8 mouse cellular contexts compared by ENCODE assay signal in genomic region chr17:23599605-23600063, GRCm38 (mm10). TPM values are rescaled to one million over a fixed set of nuclear protein-coding genes. Genes with fewer than 3 reads are reported as not detected.
DNase-seq lines count a peak whose midpoint lies in the region; ATAC-seq and TF ChIP-seq lines count a peak whose summit lies in the region.

No protein-coding gene starts in this region.

- H3K9me3 ChIP-seq in heart, embryonic 13.5 days, result no peaks in the 10 kb centered on the region
- H3K9me3 ChIP-seq in ES-Bruce4 (replicated peaks; ENCODE audit: control insufficient read depth, insufficient read depth, low read length, poor library complexity, severe bottlenecking), result no peaks in the 10 kb centered on the region
- no peaks in the 10 kb centered on the region for H3K9me3 ChIP-seq in forebrain, embryonic 13.5 days (replicated peaks)
- no peaks in the 10 kb centered on the region for H3K9me3 ChIP-seq in liver, postnatal 0 days (ENCODE audit: low read length)

- no peak for TF ChIP-seq CTCF in ES-Bruce4 (IDR thresholded peaks at IDR 0.05; ENCODE audit: low read depth, low read length)
- no peak for TF ChIP-seq CTCF in liver, postnatal 0 days (IDR thresholded peaks at IDR 0.05; ENCODE audit: low read depth)

- TF ChIP-seq EP300 in ES-Bruce4 (IDR thresholded peaks at IDR 0.05; ENCODE audit: insufficient read depth, low read depth, low read length), result no peak
- TF ChIP-seq EP300 in liver, postnatal 0 days (IDR thresholded peaks at IDR 0.05; ENCODE audit: low read depth), result no peak

- TF ChIP-seq POLR2A in ES-Bruce4 (IDR thresholded peaks at IDR 0.05; ENCODE audit: insufficient read depth, low read length), result no peak

- H3K27ac ChIP-seq in heart, embryonic 13.5 days (replicated peaks), result peak overlapping the region; percentile 93
- peak overlapping the region; percentile 98 for H3K27ac ChIP-seq in ES-Bruce4 (ENCODE audit: insufficient read depth, low read length)
- no peak overlapping the region for H3K27ac ChIP-seq in forebrain, embryonic 13.5 days
- peak overlapping the region; percentile 93 for H3K27ac ChIP-seq in liver, postnatal 0 days (ENCODE audit: low read depth)

- no peak for ATAC-seq in heart, embryonic 13.5 days (ENCODE audit: extremely low read depth, insufficient number of reproducible peaks, low FRiP score, low TSS enrichment)
- no peak for ATAC-seq in forebrain, embryonic 13.5 days
- peak; percentile 6; the same call in 1 of the 2 replicates for ATAC-seq in liver, postnatal 0 days
- ATAC-seq in monocyte, adult 5-6 weeks (replicated peaks; ENCODE audit: insufficient number of reproducible peaks, low FRiP score, low TSS enrichment, poor library complexity, severe bottlenecking), result no peak

- H3K36me3 ChIP-seq in heart, embryonic 13.5 days, result no peaks in the 10 kb centered on the region
- H3K36me3 ChIP-seq in ES-Bruce4 (ENCODE audit: control insufficient read depth, insufficient read depth, low read length, poor library complexity, severe bottlenecking), result no peaks in the 10 kb centered on the region
- no peaks in the 10 kb centered on the region for H3K36me3 ChIP-seq in forebrain, embryonic 13.5 days (ENCODE audit: poor library complexity, severe bottlenecking)
- no peaks in the 10 kb centered on the region for H3K36me3 ChIP-seq in liver, postnatal 0 days (replicated peaks; ENCODE audit: insufficient read depth, low read length)

- DNase-seq in heart, adult 9 months (ENCODE audit: low spot score in 2 of 2), result no peak
- no peak for DNase-seq in liver, postnatal 0 days
- DNase-seq in frontal cortex, postnatal 25 days (ENCODE audit: low spot score in 2 of 2), result no peak
- DNase-seq in adrenal gland, adult 2 months, result no peak

- H3K27me3 ChIP-seq in heart, embryonic 13.5 days (replicated peaks), result no peaks in the 10 kb centered on the region
- H3K27me3 ChIP-seq in ES-Bruce4 (ENCODE audit: control insufficient read depth, insufficient read depth, low read length, poor library complexity, severe bottlenecking), result no peaks in the 10 kb centered on the region
- no peaks in the 10 kb centered on the region for H3K27me3 ChIP-seq in forebrain, embryonic 13.5 days
- no peaks in the 10 kb centered on the region for H3K27me3 ChIP-seq in liver, postnatal 0 days (ENCODE audit: insufficient read depth, low read length)

- peaks cover 13% of the 10 kb centered on the region for H3K4me1 ChIP-seq in heart, embryonic 13.5 days
- H3K4me1 ChIP-seq in ES-Bruce4 (ENCODE audit: control insufficient read depth, insufficient read depth, low read length), result no peaks in the 10 kb centered on the region
- peaks cover 17% of the 10 kb centered on the region for H3K4me1 ChIP-seq in forebrain, embryonic 13.5 days
- H3K4me1 ChIP-seq in liver, postnatal 0 days (ENCODE audit: insufficient read depth), result peaks cover 3% of the 10 kb centered on the region; the same call in 1 of the 2 replicates

- 30% methylated on average over 7 of the region's 7 CpGs for WGBS in heart, embryonic 13.5 days
- WGBS in forebrain, embryonic 13.5 days, result 45% methylated on average over 7 of the region's 7 CpGs
- WGBS in liver, postnatal 0 days (ENCODE audit: insufficient replicate concordance), result 13% methylated on average over 7 of the region's 7 CpGs

- H3K9ac ChIP-seq in heart, embryonic 13.5 days, result peak overlapping the region; percentile 86
- peak overlapping the region; percentile 92 for H3K9ac ChIP-seq in ES-Bruce4 (ENCODE audit: low read depth, poor library complexity, severe bottlenecking)
- H3K9ac ChIP-seq in forebrain, embryonic 13.5 days, result peak overlapping the region; percentile 63
- peak overlapping the region; percentile 73 for H3K9ac ChIP-seq in liver, postnatal 0 days (replicated peaks)

- peak overlapping the region; percentile 88 for H3K4me2 ChIP-seq in heart, embryonic 13.5 days
- H3K4me2 ChIP-seq in forebrain, embryonic 13.5 days, result peak overlapping the region; percentile 68
- H3K4me2 ChIP-seq in liver, postnatal 0 days (ENCODE audit: low read depth, low read length), result peak overlapping the region; percentile 88

- H3K4me3 ChIP-seq in heart, embryonic 13.5 days, result peak overlapping the region; percentile 54
- H3K4me3 ChIP-seq in ES-Bruce4 (ENCODE audit: low read depth, low read length), result peak overlapping the region; percentile 61
- peak overlapping the region; percentile 41 for H3K4me3 ChIP-seq in forebrain, embryonic 13.5 days
- H3K4me3 ChIP-seq in liver, postnatal 0 days (ENCODE audit: low read depth, low read length), result peak overlapping the region; percentile 52

RNA-seq across cellular contexts. Expression of gene Zfp13, which starts 0.3 kb away (rescaled TPM):
- 9.2 and 9.3 TPM in 2 replicates for polyA plus RNA-seq in heart, embryonic 13.5 days (2015; fragmentation: Nextera tagmentation; extraction: Ambion mirVana)
- 25.1 and 27.7 TPM in 2 replicates for polyA plus RNA-seq in ES-Bruce4 (2011; ENCODE audit: insufficient read depth, insufficient read length, low read depth, missing spikeins)
- 21.2 and 26.8 TPM in 2 replicates for polyA plus RNA-seq in forebrain, embryonic 13.5 days (2015; fragmentation: Nextera tagmentation; extraction: Ambion mirVana)
- polyA plus RNA-seq in liver, postnatal 0 days (2015; fragmentation: Nextera tagmentation; extraction: Ambion mirVana), result 1.1 and 1.4 TPM in 2 replicates
- 10 to 100 TPM in 1 of 2 experiments, 1 to 10 TPM in 1; 6.6 to 12.4 TPM for total RNA-seq in adrenal gland, adult 2 months (2021)
- 25.1 and 25.4 TPM in 2 replicates for polyA plus RNA-seq in adrenal gland, adult 2 months (2012; rRNA removed)
- total RNA-seq in monocyte, adult 5-6 weeks (2017), result not detected in 3 replicates

RNA-seq across cellular contexts. Expression of gene Zscan10, which starts 1.0 kb away (rescaled TPM):
- polyA plus RNA-seq in heart, embryonic 13.5 days (2015; fragmentation: Nextera tagmentation; extraction: Ambion mirVana), result not detected in 2 replicates
- polyA plus RNA-seq in ES-Bruce4 (2011; ENCODE audit: insufficient read depth, insufficient read length, low read depth, missing spikeins), result 51.8 and 58.5 TPM in 2 replicates
- polyA plus RNA-seq in forebrain, embryonic 13.5 days (2015; fragmentation: Nextera tagmentation; extraction: Ambion mirVana), result 0.24 TPM in 1 of 2 replicates, not detected in the other
- not detected in 2 replicates for polyA plus RNA-seq in liver, postnatal 0 days (2015; fragmentation: Nextera tagmentation; extraction: Ambion mirVana)
- total RNA-seq in adrenal gland, adult 2 months (2021), result not detected
- polyA plus RNA-seq in adrenal gland, adult 2 months (2012; rRNA removed), result 0.04 TPM in 1 of 2 replicates, not detected in the other
- total RNA-seq in monocyte, adult 5-6 weeks (2017), result not detected in 3 replicates

RNA-seq across cellular contexts. Expression of gene Zfp213, which starts 35.6 kb away (rescaled TPM):
- polyA plus RNA-seq in heart, embryonic 13.5 days (2015; fragmentation: Nextera tagmentation; extraction: Ambion mirVana), result 12.7 and 13.3 TPM in 2 replicates
- polyA plus RNA-seq in ES-Bruce4 (2011; ENCODE audit: insufficient read depth, insufficient read length, low read depth, missing spikeins), result 4.2 and 4.9 TPM in 2 replicates
- 20.7 and 22.4 TPM in 2 replicates for polyA plus RNA-seq in forebrain, embryonic 13.5 days (2015; fragmentation: Nextera tagmentation; extraction: Ambion mirVana)
- polyA plus RNA-seq in liver, postnatal 0 days (2015; fragmentation: Nextera tagmentation; extraction: Ambion mirVana), result 5.2 and 5.5 TPM in 2 replicates
- 10 to 100 TPM; 11.0 to 11.6 TPM for total RNA-seq in adrenal gland, adult 2 months (2021)
- polyA plus RNA-seq in adrenal gland, adult 2 months (2012; rRNA removed), result 25.5 and 28.1 TPM in 2 replicates
- total RNA-seq in monocyte, adult 5-6 weeks (2017), result 4.2 to 6.2 TPM (median 5.4 TPM) in 3 replicates

RNA-seq across cellular contexts. Expression of gene Mmp25, which starts 45.4 kb away (rescaled TPM):
- polyA plus RNA-seq in heart, embryonic 13.5 days (2015; fragmentation: Nextera tagmentation; extraction: Ambion mirVana), result 0.32 and 0.62 TPM in 2 replicates
- 10.9 and 12.6 TPM in 2 replicates for polyA plus RNA-seq in ES-Bruce4 (2011; ENCODE audit: insufficient read depth, insufficient read length, low read depth, missing spikeins)
- 0.81 and 0.87 TPM in 2 replicates for polyA plus RNA-seq in forebrain, embryonic 13.5 days (2015; fragmentation: Nextera tagmentation; extraction: Ambion mirVana)
- polyA plus RNA-seq in liver, postnatal 0 days (2015; fragmentation: Nextera tagmentation; extraction: Ambion mirVana), result 0.49 and 0.67 TPM in 2 replicates
- total RNA-seq in adrenal gland, adult 2 months (2021), result under 1 TPM in 1 of 2 experiments, not detected in 1; 0.10 TPM
- polyA plus RNA-seq in adrenal gland, adult 2 months (2012; rRNA removed), result 0.13 and 0.42 TPM in 2 replicates
- 0.29 to 4.9 TPM (median 3.0 TPM) in 3 replicates for total RNA-seq in monocyte, adult 5-6 weeks (2017)

Comparison
In these comparisons a context has a peak if more than half of its experiments do, and no peak if none do; other contexts are left out.
1. RNA of gene Zscan10, which starts 1.0 kb away (polyA plus RNA-seq): 51.8 to 58.5 TPM in ES-Bruce4; not detected in liver, postnatal 0 days, not detected in heart, embryonic 13.5 days, 0.24 TPM in forebrain, embryonic 13.5 days and 0.04 TPM in adrenal gland, adult 2 months; every median in the first group is over 10 times any median in the second.
2. Peak in every context shown above with its lines, with median percentiles within 50 percentile points of each other: H3K4me2 ChIP-seq, H3K4me3 ChIP-seq and H3K9ac ChIP-seq.